Mouse (Mus musculus): Measurements from ENCODE around the gene Mrpl23.

GRCm38 (mm10) chr7:142507453-142507852, 25.0 kb upstream of the Mrpl23 start:
- TF ChIP-seq CTCF (IDR thresholded peaks at IDR 0.05; ENCODE audit: low read depth) (no peak), EP300 (IDR thresholded peaks at IDR 0.05; ENCODE audit: low read depth) (no peak)

Data from liver, embryonic 14.5 days (tissue).